Mouse (Mus musculus) spleen, adult 2 months (tissue): ENCODE results near the gene Cradd.

Experiments
- CTCF ChIP-seq: fragments of 200-500 bp; IDR thresholded peaks from 2 replicates; pipeline ENCODE4 v1.5.1; 2011; ENCODE audit warnings: mild to moderate bottlenecking, inconsistent platforms; ENCODE audit not compliant: insufficient read depth, insufficient read length, insufficient replicate concordance; ENCODE audit errors: extremely low read depth
- POLR2A ChIP-seq: fragments of 200-500 bp; IDR thresholded peaks from 2 replicates; pipeline ENCODE4 v1.6.1; 2011; ENCODE audit warnings: low read depth, low read length, inconsistent platforms

GRCm38 (mm10) chr10:95264485-95265321 is 59.2 kb downstream of the Cradd start:
- no peak for TF ChIP-seq CTCF
- no peak for TF ChIP-seq POLR2A
